Mouse (Mus musculus) limb, embryonic 14.5 days (tissue): ENCODE measurements around the gene Crip2. TPM values are rescaled to one million over a fixed set of nuclear protein-coding genes. Genes with fewer than 3 reads are reported as not detected.

ENCODE experiments used
- ATAC-seq: fragments of 200-750 bp; cut with Nextera tagmentation; 2 replicates; pipeline ENCODE4 v1.8.0; 2017; ENCODE audit warnings: low read depth, moderate number of reproducible peaks, moderate TSS enrichment; ENCODE audit not compliant: low FRiP score
- DNase-seq: peaks from one replicate; pipeline ENCODE4 v3.0.0-alpha.2; 2015; ENCODE audit warnings: low spot score
- H3K27ac ChIP-seq: fragments of 300-500 bp; sonication (generic); replicated peaks from 2 replicates; pipeline ENCODE4 v1.5.1; 2014; ENCODE audit warnings: low read depth, mild to moderate bottlenecking, low read length, moderate library complexity, mixed read lengths
- H3K27me3 ChIP-seq: fragments of 300-500 bp; sonication (generic); 2 replicates; pipeline ENCODE4 v1.6.1; 2014; ENCODE audit warnings: low read length, mixed read lengths; ENCODE audit not compliant: control insufficient read depth, insufficient read depth
- H3K36me3 ChIP-seq: fragments of 300-500 bp; sonication (generic); 2 replicates; pipeline ENCODE4 v1.6.1; 2014; ENCODE audit warnings: mild to moderate bottlenecking, low read length, moderate library complexity, mixed read lengths; ENCODE audit not compliant: control insufficient read depth, insufficient read depth
- H3K4me1 ChIP-seq: fragments of 300-500 bp; sonication (generic); 2 replicates; pipeline ENCODE4 v1.6.1; 2014; ENCODE audit warnings: antibody characterized with exemption, low read length, mixed read lengths; ENCODE audit not compliant: control insufficient read depth, insufficient read depth
- H3K4me2 ChIP-seq: fragments of 300-500 bp; sonication (generic); replicated peaks from 2 replicates; pipeline ENCODE4 v1.6.1; 2014; ENCODE audit warnings: low read depth, mild to moderate bottlenecking, low read length, moderate library complexity; ENCODE audit not compliant: severe bottlenecking
- H3K4me3 ChIP-seq: fragments of 300-500 bp; sonication (generic); replicated peaks from 2 replicates; pipeline ENCODE4 v1.5.1; 2014; ENCODE audit warnings: low read length
- H3K9ac ChIP-seq: fragments of 300-500 bp; sonication (generic); 2 replicates; pipeline ENCODE4 v1.6.1; 2014; ENCODE audit warnings: mild to moderate bottlenecking, low read depth, low read length, moderate library complexity; ENCODE audit not compliant: severe bottlenecking
- H3K9me3 ChIP-seq: fragments of 300-500 bp; sonication (generic); 2 replicates; pipeline ENCODE4 v1.6.1; 2016; ENCODE audit warnings: low read length; ENCODE audit not compliant: control insufficient read depth
- POLR2A ChIP-seq: fragments of 200-500 bp; IDR thresholded peaks from 2 replicates; pipeline ENCODE4 v1.8.0; 2012; ENCODE audit warnings: inconsistent platforms, mild to moderate bottlenecking, moderate library complexity, borderline replicate concordance; ENCODE audit not compliant: insufficient read depth, insufficient read length; ENCODE audit errors: extremely low read depth
- WGBS: fragments of 180-500 bp; shearing (Covaris S2); extraction: QIAGEN DNeasy Blood & Tissue Kit; methylation state at CpG from one replicate; pipeline ENCODE4 v1.1.7; 2014; 5-methylcytosine and 5-hydroxymethylcytosine counted together
- polyA plus RNA-seq, 2 experiments: library from polyadenylated mRNA; depleted of rRNA in 1 of 2; stranded (reverse) in 1 of 2; unstranded in 1 of 2; fragments of >200 nt; fragmentation: Nextera tagmentation in 1 of 2; extraction: Ambion mirVana in 1 of 2; gene quantifications; 2 replicates each; pipeline versions ENCODE4 v1.2.1 to v1.2.3; 2012 to 2014

Gene Crip2
- polyA plus RNA-seq, 2 experiments: 91.4 to 99.1 TPM

DNA sequence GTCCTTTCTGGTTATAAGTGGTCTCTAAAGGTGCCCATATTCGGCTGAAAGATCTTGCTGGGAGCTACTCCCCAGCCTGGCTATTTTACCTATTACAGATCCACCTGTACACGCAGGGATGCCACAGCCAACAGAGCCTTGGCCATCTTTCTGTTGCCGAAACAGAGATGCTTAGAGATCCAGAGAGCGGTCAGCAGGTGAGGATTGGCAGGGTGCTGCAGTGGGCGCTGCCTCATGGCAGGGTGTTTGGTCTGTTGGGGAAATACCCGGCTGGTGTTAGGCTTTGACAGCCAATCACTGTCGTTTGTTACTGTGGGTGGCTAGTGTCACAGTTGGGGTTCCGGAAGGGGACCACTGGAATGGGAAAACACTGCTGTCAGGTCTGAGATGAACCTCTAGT, 17.9 kb downstream of the Crip2 start:
- Histone ChIP-seq H3K4me2 (no peak overlapping the region), H3K27ac (no peak overlapping the region), H3K9me3 (no peaks in the 10 kb centered on the region), H3K9ac (no peak overlapping the region), H3K36me3 (peaks cover 7% of the 10 kb centered on the region; the same call in 1 of the 2 replicates), H3K27me3 (no peaks in the 10 kb centered on the region), H3K4me3 (no peak overlapping the region), H3K4me1 (peaks cover 12% of the 10 kb centered on the region)
- DNase-seq (no peak), ATAC-seq (no peak)
- WGBS: 88% methylated on average over 8 of the region's 8 CpGs
- no peak for TF ChIP-seq POLR2A

DNA sequence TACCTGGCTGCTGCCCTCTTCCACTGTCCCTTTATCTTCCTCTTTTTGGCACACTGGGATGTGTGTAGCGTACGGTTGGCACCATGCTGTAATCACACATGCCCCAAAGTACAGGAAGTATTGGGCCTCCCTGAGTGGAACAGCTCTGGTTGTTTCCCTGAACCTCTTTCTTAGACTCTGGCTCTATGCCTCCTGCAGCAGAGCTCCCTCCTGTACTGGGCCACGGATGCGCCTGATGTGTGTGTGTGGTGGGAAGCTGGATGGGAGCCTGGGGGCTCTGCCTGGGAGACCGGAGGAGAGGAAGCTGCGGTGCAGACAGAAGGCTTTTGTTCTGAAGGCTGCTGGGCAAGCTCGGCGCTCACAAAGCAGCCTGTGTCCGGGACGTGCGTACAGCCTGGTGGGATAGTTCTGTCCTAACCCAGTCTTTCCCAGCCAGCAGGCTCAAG, 23.5 kb downstream of the Crip2 start:
- Histone ChIP-seq H3K9ac (peak overlapping the region; percentile 3; the same call in 1 of the 2 replicates), H3K4me3 (no peak overlapping the region), H3K9me3 (no peaks in the 10 kb centered on the region), H3K36me3 (peaks cover 16% of the 10 kb centered on the region; the same call in 1 of the 2 replicates), H3K4me2 (no peak overlapping the region), H3K4me1 (no peaks in the 10 kb centered on the region), H3K27me3 (no peaks in the 10 kb centered on the region), H3K27ac (peak overlapping the region; percentile 48; the same call in 1 of the 2 replicates)
- TF ChIP-seq POLR2A: no peak
- ATAC-seq: peak; percentile 32; the same call in 1 of the 2 replicates
- DNase-seq: no peak
- 88% methylated on average over 11 of the region's 11 CpGs for WGBS

DNA sequence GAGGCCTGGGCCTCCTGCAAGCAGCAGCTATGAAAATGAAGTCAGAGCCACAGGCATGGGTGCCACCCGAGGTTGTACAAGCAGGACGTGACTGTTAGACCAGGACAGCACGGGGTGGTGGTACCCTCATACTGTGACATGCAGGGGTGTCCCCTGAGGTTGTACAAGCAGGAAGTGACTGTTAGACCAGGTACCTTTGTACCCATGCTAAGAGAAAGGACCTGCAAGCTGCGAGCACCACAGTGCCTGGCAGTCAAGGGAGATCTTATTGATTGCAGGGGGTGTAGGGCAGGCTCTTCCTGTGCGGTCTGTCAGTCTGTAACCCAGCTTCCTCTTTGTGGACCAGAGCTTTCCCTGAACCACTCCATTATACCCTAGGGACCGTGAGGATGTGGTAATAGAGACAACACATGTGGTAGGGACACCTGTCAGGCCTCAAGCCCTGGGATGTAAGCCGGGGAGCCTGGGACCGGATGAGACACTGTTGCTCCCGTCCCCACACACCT, 28.0 kb downstream of the Crip2 start:
- H3K9ac ChIP-seq: no peak overlapping the region
- no peak overlapping the region for H3K4me3 ChIP-seq
- H3K27me3 ChIP-seq: no peaks in the 10 kb centered on the region
- no peak for ATAC-seq
- H3K4me1 ChIP-seq: no peaks in the 10 kb centered on the region
- H3K27ac ChIP-seq: no peak overlapping the region
- 0 out of 2 replicates have a peak, but pooled peaks cover 8% of the 10 kb centered on the region for H3K36me3 ChIP-seq
- DNase-seq: no peak
- TF ChIP-seq POLR2A: no peak
- no peak overlapping the region for H3K4me2 ChIP-seq
- no peaks in the 10 kb centered on the region for H3K9me3 ChIP-seq
- 77% methylated on average over 9 of the region's 9 CpGs for WGBS

DNA sequence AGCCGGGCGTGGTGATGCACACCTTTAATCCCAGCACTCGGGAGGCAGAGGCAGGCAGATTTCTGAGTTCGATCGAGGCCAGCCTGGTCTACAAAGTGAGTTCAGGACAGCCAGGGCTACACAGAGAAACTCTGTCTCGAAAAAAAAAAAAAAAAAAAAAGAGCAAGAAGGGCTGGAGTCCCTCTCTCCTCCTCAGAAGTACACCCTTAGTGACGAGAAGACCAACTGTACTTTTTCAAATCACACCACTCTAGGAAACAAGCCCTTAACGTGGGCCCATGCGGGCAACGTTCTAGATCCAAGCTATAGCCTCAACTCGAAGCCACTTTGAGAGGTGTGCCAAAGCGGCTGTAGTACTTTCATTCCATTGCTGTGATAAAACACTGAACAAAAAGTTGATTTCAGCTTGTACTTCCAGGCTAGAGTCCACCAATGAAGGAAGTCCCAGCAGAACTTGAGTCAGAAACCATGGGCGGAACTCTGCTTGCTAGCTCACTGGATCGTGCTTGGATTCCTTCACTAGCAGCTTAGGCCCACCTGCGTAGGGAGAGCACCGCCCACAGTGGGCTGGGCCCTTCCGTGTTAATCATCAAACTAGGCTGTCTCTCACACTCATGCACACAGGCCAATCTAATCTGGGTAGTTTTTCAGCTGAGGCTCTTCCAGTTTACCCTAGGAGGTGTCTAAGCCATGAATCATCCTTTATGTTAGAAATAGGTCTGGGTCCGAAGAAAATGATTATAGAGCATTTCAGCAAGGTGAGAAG, 37.1 kb downstream of the Crip2 start:
- H3K27me3 ChIP-seq: no peaks in the 10 kb centered on the region
- ATAC-seq: no peak
- no peak overlapping the region for H3K9ac ChIP-seq
- WGBS: 88% methylated on average over 17 of the region's 18 CpGs
- H3K36me3 ChIP-seq: no peaks in the 10 kb centered on the region
- no peaks in the 10 kb centered on the region for H3K4me1 ChIP-seq
- H3K9me3 ChIP-seq: no peaks in the 10 kb centered on the region
- DNase-seq: no peak
- no peak overlapping the region for H3K4me3 ChIP-seq
- no peak for TF ChIP-seq POLR2A
- H3K4me2 ChIP-seq: no peak overlapping the region
- H3K27ac ChIP-seq: no peak overlapping the region

DNA sequence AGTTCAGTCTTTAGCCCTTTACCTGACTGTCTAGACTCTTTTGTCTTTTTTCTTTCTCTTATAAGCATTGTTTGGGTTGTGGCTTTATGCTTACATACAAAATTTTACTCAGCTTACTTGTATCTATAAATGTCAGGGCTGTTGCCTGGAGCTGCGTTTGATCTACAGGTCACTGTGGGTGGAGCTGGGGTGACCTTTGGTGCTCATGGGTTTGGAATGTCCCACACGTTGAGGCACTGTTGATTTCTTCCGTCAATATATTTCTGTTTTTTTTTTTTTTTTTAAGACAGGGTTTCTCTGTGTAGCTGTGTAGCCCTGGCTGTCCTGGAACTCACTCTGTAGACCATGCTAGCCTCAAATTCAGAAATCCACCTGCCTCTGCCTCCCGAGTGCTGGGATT, 41.0 kb downstream of the Crip2 start:
- Histone ChIP-seq H3K36me3 (no peaks in the 10 kb centered on the region), H3K9ac (no peak overlapping the region), H3K4me3 (no peak overlapping the region), H3K27ac (no peak overlapping the region), H3K4me2 (no peak overlapping the region), H3K27me3 (no peaks in the 10 kb centered on the region), H3K9me3 (no peaks in the 10 kb centered on the region), H3K4me1 (no peaks in the 10 kb centered on the region)
- ATAC-seq (no peak), DNase-seq (no peak)
- no peak for TF ChIP-seq POLR2A
- WGBS: 59% methylated on average over 4 of the region's 4 CpGs
